Mouse (Mus musculus) thymus, postnatal 4 days (tissue): ENCODE data around the gene Bhlhe41.

Source experiments
- DNase-seq: peaks from one replicate; pipeline ENCODE4 v3.0.0; 2021

Gene Bhlhe41

DNA sequence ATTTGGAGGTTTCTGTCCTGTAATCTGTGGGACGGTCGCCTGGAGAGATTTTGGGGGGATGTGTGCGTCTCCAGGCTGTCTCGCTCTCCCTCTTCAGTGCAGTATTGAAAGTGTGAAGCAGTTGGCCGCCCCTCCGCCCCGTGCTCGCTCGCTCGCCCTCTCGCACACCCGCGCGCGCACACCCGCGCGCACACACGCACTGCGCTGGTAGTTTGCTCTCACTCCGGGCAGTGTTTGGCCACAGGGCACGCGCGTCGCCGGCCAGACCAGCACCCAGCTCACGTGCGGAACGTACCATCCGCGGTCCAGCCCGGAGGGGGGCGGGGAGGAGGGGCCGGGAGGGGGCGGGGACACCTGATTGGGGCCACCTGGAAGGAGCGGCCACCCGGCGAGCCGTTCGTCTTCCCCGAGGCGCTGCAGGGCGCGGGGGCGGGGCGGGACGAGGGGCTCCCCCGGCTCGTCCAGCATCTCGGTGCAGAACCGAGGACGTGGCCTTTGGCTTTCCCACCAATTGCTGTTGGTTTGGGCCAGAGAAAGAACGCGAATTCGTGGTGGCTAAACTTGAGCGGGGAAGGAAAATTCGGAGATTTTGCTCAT, at the start of gene Bhlhe41:
Bhlhe41 (minus strand) TSS at position 270 of the 597 bp plus-strand sequence.
- DNase-seq: peak; percentile 41

DNA sequence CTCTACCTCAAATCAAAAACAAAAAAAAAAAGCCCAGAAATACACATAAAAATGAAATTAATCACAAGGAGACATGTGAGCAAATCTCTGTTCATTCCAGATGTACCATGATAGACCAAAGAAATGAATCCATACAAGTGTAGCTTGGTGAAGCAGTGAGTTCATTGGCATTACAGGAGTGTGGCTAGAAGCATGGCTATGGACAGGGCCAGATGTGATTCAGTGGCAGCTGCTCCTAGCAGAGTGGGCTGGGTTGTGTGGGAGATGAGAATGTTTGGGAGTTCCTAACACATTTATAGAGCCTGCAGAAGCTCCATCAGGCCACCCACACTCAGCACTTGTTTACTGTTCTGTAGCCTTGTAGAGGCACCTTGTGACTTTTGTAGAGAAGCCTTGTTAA, 46.9 kb upstream of the Bhlhe41 start:
- DNase-seq: no peak

DNA sequence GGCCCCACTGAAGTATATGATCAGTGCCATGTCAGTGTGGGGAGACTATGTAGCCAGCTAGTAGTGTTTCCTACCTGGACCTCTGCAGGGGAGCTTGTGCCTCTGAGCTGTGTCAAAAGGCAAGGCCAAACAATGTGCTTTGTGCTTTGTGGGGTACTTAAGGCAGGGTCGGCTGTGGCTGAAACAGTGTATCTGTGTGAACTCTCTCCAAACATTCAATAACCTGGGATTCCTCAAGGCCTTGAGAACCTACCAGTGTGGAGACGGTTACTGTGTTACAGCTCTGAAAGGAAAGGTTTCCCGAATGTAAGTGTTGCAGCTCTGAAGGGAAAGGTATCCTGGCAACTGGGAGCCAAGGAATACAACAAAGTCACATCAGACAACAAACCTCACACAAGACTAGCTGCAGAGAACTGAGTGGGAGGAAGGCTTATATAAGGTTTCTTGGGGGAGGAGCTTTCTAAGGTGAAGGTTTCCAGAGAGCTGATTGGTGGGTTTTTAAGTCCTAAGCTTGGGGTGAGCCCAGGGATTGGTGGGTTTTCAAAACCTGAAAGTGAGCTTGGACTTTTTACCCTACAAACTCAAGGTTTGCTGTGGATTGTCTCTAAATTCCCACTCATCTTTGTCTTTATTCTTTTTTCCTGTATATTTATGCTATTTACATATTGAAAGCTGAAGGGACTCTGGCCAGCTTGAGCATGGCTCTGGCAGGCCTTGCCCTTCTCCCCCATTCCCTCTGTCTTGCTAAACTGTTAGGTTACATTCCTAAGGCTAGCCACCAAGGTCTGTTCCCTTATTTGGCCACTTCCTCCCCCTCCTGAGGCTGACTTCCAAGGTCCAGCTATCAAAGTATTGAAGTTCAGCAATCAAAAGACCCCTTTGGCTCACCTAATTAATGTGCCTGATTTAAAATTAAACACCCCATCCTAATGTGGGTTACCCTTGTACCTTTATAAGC, 45.4 kb upstream of the Bhlhe41 start:
- DNase-seq: no peak

DNA sequence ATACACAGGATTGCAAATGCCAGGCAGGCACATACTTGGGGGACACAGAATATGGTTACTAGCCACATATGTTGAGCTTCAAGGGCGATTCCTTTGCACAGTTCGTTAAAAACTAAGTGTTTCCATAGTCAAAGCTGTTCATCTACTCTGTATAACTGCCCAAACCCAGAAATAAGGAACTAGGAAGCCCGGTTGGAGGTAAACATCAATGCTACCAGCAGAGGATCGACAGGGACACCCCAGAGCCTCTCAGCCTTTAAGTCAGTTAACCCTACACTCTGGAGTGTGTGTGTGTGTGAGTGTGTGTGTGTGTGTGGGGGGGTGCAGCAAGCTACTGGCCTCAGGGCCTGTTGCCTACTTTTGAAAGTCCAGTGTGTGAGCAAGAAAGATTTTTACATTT, 44.6 kb upstream of the Bhlhe41 start:
- no peak for DNase-seq

DNA sequence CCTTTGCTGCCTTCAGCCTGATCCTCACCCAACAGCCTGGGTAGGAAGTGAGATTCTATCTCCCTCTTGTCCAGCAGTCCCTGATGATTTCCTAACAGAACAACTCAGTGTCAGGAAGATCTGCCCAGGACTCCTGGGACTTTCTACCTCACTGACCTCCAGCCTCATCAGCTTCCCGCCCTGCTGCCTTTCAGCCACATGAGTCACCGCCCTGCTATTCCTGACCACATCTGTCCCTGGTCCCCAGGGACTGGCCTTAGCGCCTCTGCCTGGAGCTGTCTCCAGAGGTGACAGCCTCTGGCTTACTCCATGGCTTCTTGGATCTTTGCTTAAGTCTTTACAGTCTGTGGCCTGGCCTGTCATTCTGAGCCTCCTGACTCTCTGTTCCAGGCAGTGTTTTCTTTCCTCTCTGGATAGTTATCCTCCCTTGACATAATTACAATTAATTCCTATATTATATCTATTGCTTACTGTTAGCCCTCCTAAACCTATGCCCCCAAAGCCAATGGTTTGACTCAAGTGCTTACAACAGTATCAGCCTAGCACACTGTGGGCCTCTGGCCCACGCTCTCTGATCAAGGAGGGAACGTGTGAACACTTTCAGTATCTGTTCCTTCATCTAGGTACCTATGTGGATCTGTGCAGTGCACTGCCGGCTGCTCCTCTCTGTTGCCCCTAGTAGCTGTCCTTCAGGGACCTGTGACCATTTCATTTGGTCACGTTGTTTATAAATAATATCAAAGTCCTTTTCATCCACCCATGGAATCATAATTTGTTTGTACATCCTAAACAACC, 40.9 kb upstream of the Bhlhe41 start:
- no peak for DNase-seq

DNA sequence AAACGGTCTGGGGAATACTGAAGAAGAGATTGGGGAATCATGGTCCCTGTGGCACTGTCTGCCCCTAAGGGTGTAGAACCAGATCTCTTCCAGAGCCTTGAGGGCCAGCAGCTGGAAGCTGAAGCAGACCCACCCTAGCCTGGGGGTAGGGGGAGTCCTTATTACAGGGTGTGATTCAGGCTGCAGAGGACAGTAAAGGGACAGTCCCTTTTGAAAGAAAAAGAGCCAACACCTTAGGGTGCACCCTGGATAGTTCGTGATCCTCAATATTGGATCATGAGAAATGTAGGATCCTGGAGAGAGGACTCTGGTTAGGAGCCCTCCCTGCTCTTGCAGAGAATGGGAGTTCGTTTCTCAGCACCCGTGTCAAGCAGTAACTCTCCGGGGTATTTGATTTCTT, 39.3 kb upstream of the Bhlhe41 start:
- DNase-seq: no peak

DNA sequence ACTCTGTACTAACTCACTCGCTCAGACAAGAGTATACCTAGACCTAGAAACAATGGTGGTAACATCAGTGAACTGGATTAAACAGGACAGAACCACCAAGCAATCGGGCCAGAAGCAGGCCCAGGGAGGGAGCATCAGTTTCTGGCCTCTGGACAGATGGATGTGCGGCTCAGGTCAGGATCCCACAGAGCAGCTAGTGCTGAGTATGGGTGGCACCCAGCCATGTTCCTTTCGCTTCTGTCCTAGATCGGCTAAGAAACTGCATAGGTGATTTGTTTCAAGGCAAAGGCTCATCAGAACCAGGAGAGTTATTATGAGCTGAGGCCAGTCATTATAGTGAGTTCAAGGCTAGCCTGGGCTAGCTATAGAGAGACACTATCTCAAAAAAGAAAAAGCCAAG, 38.8 kb upstream of the Bhlhe41 start:
- DNase-seq: no peak

DNA sequence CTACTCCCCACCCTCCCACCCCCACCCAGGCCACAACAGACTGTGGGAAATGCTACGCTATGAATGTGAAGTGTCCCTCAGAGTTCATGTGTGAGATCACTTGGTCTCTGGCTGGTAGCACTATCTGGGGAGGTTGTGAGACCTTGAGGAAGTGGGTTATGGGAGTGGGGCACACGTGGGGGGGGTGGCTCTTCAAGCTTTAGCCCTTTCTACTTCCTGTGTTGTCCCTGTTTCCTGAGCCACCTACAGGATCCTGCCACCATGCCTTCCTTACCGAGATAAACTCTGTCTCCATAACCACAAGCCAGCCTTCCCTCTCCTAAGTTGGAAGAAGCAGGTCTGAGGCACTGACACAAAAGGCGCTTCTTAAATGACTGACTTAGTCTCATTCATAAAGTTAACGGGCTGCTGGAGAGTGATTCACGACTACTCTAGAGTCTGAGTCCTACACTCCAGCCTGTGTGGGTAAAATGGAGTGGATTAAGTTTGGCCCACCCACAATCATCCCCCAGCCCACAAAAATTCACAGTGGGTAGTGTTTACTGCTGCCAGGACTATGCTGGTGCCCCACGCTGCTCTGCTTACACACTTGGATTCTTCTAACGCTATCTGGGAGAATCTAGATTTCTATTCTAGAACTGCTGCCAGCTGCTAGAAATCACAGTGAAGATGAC, 29.4 kb upstream of the Bhlhe41 start:
- peak; percentile 52 for DNase-seq

DNA sequence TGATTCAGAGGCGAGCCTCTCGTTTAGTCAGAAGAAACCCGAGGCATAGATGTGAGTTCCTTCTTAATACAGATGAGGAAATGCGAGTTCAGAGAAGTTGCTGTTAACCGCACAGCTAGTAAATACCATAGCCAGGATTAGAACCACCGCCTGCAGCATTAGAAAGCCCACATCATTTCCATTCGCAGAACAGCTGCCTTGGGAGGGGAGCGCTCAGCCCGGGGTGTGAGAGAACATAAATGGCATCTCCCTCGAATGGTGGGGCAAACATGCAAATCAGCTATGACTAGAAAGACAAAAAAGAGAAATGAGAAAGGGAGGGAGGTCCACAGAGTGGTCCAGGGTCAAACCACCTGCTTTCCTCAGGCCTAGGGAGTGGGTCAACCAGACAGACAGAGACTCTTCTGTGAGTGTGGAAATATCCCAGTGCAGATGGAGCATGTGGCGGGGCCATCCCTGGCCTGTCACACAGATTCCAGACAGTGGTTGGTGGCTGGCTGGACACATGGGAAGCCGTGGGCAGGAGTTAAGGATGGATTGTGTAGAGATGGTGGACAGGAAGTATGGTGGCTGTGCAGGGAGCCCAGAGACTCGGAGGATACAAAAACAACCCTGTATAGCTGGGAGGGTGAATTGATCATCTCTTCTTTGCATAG, 28.1 kb upstream of the Bhlhe41 start:
- no peak for DNase-seq

DNA sequence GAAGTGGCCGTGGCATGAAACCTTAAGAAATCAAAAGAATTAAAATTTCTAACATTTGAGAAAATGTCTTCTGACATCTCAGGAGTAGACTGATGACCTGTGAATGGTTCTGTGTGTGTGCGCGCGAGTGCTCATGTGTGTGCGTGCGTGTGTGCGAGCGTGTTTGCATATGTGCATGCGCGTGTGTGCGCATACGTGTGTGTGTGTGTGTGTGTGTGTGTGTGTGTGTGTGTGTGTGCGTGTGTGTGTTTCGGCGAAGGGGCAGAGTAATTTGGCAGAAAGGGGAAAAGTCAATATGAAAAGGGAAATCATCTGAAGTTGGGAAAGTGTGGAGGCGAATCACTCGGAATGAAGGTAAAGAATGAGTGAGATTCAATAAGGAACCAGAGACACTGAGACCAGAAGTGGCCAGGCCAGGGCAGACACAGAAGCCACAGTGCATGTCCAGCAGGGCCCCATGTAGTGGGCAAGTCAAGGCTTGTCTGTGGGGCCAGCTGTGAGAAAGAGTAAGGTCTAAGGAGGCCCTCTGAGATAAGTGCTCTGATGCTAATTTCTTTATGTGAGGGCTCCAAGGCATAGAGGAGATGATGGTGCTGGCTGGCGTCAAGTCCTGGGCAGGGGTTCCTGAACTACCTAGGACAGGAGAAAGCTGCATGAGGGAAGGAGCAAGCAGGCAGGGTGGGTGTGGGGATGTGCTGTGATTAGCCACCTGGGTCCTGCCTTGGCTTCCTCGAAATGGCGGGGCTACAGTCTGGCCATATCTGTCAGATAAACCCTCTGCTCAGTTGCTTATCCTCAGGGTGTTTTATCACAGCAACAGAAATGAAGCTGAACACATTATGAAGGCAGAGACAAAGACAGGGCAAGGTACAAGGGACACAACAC, 27.3 kb upstream of the Bhlhe41 start:
- no peak for DNase-seq

DNA sequence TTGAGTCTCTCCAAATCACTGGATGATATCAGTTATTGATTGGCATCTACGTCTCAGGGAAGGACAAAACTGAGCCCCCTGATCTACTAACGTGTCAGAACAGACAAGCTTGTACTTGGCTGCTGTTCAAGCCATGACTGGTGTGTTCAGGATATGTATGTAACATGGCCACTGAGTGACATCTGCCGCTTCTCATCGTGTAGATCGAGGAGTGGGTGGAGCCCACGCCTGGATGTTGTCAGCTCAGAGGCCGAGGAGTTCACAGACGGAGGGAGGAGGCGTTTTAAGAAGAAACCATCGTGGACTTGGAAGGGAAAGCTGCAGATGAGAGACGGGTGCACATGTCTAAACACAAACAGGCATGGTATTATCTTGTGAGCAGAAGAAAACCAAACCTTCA, 26.6 kb upstream of the Bhlhe41 start:
- DNase-seq: no peak

DNA sequence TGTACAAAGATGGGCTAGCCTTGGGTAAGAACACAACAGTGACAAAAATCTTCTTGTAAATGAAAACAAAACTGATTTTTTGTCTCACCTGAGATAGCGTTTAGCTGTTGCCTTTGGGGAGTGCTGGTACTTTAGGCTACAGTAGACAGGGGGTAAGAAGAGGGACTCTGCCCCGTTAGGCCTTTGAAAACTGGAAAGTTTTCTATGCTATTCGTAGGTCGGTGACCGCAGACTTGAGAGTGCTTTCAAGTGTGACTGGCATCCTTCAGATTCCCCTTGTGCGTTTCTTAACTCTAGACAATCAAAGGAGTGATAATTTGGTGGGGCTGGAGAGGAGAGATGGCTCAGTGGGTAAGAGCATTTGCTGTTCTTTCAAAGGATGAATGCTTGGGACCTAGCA, 22.4 kb upstream of the Bhlhe41 start:
- no peak for DNase-seq

DNA sequence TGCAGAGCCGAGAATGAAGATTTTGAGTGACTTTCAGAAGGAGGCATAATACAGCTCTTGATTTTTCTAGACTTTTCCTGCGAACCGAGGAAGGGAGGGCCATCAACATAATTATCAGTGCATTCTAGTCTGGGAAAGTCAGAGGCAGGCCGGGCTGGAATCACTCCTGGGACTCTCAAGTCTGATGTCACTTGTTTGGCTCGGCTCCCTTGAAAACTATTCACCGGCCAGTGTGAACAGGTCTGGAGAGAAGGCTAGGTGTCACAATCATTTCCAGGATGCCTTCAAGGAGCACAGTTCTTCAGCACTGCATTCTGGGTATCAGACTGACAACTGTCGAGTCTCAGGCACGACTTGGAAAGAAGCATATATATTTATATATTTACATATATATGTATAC, 20.9 kb upstream of the Bhlhe41 start:
- no peak for DNase-seq

DNA sequence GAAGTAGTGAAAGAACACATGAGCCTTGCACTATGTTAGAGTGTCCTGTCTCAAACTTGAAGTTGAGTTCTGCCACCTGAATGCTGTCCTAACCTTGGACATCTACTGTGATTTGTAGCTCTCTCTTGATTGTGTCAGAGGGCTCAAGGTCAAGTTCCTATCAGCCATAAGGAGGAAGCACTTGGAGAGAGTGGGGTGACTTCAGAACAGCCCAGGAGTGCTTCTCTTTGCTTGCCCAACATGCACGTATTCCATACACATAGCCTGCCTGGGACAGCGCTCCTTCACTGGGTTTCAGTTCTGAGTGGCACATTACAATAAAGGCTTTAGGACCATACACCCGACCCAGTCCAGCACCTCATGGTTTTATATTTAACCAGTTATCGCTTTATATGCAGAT, 19.7 kb upstream of the Bhlhe41 start:
- no peak for DNase-seq

DNA sequence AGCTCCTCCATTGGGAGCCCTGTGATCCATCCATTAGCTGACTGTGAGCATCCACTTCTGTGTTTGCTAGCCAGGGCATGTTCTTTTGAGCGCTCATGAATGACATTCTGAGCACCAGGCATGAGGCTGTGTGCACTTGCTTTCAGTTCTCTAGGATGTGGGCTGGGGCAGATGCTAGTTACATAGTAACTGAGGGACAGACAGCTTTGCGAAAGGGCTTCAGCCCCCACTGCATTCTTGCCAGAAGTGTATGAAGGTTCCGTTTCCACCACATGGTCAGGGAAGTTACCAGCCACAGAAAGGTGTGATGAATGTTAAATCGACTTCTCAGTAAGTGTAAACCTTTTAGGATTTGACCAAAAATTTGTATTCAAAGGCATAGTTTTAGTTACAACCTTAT, 18.3 kb upstream of the Bhlhe41 start:
- DNase-seq: no peak

DNA sequence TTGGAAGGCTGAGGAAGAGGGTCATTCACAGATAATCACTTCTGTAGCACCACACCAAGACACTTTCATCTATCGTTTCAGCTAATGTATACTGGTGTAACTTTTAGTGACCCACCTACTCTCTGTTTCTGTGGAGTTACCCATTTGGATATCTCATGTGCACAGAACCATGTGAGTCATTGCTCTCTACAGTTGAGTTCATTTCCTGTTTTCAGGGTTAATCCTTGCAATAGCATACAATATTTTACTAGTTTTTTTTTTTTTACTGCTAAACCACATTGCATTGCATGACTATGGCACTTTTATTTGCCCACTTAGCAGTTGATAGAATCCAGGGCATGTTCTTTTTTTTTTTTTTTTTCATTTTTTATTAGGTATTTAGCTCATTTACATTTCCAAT, 17.7 kb upstream of the Bhlhe41 start:
- DNase-seq: no peak

DNA sequence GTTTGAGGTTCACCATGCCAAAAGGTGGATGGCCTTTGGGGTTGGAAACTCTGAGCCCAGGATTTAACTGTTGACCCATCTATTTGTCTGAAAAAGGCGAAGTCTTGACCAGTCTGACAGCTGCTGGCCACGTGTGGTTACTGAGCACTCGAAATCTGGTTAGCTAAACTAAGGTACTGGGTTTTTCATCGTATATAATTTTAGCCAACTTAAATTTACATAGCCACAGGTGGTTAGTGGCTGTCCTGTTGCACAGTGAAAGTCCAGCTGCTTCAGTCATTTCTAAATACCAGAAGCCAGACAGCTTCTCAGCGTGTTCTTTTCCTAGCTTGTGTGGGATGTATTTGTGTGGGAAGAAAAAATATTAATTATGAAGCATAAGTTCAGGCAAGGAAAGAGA, 15.3 kb upstream of the Bhlhe41 start:
- no peak for DNase-seq

DNA sequence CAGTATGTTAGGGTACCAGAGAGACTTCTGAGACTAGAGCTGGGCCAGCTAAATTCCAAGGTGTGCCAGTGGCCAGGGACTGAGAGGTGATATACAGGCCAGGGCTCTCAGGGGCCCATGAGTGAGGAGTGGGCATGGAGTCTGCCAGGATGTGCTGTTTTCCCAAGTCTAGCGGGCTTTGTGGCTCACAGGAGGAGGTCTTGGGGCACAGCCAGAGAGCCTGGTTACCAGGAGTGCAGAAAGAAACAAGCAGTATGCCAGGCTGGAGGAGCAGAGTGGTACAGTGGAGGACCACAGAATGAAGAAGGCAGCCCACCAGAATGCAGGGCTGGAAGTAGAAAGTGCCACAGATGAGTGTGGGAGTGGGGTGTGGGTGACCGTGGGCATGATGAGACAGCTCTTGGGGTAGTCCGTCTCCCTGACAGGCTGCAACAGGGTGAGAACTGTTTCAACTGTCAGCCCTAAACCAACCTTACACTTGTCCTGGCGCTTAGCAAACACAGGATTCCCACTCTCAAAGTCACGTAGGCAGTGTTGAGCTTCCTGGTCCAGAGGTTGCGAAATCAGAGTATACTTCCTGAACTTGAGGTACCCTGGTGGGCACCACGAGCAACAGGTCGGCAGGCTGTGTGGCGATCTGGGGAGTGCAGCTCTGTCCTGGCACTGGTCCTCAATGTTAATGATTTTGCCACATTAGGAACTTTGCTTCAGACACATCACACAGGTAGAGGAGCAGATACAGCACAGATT, 11.8 kb upstream of the Bhlhe41 start:
- no peak for DNase-seq

DNA sequence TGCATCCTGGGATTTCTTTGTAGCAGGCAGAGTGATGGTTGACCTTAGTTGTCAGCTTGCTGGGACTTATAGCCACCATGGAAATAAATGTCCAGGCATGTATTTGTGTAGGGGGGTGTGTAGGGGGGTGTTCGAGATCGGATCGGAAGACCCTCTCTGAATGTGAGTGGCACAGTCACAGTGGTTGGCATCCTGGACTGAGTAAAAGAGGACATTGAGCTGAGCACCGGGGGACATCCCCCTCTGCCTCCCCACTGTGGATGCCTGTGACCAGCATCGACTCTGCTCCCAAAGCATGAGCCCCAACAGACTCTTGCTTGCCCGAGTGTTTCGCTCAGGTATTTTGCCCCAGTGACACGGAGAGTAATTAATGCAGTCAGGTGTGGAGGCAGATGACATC, 8.0 kb upstream of the Bhlhe41 start:
- DNase-seq: no peak

DNA sequence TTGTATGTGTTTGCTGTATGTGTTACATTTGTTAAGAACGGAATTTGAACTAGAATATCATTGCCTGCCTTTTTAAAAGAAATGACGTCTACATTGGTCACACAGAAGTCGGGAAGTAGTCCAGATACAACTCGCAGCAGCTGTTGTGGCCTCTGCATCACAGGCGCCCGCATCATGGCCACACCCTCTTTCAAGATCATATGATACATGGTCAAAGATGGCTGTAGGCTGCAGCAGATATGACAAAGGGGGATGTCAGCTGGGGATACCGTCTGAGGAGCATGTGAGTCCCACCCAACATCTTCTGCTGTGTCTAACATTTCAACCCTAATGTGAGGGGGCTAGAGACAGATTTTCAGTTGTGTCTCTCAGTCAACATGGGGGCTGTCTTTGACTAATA, 6.7 kb upstream of the Bhlhe41 start:
- DNase-seq: no peak

DNA sequence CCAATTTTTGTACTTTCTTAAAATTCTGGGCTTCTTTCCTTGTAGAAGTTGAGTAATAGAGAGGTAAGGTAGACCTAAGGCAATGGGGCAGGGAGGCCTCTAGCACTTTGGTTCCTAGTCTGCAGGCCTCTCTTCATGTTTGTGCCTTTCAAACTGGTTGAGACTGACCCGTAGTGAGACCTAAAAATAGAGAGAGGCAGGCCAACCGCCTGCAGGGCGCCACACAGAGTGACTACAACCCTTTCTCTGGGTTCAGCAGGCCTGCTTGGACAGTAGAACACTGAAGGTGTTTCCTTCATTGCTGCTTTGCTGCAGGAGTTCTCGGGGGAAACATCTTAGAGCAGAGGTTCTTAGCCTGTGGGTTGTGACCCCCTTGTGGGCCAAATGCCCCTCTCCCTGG, 5.6 kb upstream of the Bhlhe41 start:
- no peak for DNase-seq
